17 mouse cellular contexts compared by ENCODE assay signal in genomic region chr1:186555441-186555975, GRCm38 (mm10).
A peak's percentile ranks its signal among the peaks of the same experiment; 100 is the strongest.
DNase-seq lines count a peak whose midpoint lies in the region; ATAC-seq and TF ChIP-seq lines count a peak whose summit lies in the region.
"Had no signal": no experiment of that assay in that cellular context is flagged by ENCODE, and none has a peak within 500 bp of the region (broad histone marks: within the 10 kb centered on the region; RNA-seq: fewer than 3 reads in every experiment).

No protein-coding gene starts in this region.

- peak; percentile 78 for ATAC-seq in heart, embryonic 14.5 days (ENCODE audit: insufficient number of reproducible peaks, insufficient read depth, low FRiP score, low read depth)
- peak; percentile 66 for ATAC-seq in lung, postnatal 0 days
- ATAC-seq in forebrain, embryonic 15.5 days (replicated peaks) = no peak
- ATAC-seq in megakaryocyte-erythroid progenitor cell, adult 5-6 weeks (replicated peaks; ENCODE audit: low FRiP score, low TSS enrichment, poor library complexity, severe bottlenecking) = no peak
- ATAC-seq: midbrain, embryonic 15.5 days had no signal

- TF ChIP-seq POLR2A in heart, adult 2 months (IDR thresholded peaks at IDR 0.05; ENCODE audit: insufficient read depth, low read depth, low read length) = no peak

- DNase-seq in heart, adult 18-20 months = peak; percentile 16 to 24
- DNase-seq in heart, postnatal 25 days (ENCODE audit: low spot score) = no peak
- DNase-seq in heart, adult 2 months = peak in 1 of 2 experiments; percentile 29
- DNase-seq in lung, postnatal 0 days (ENCODE audit: low spot score) = peak; percentile 41
- DNase-seq in neural tube, embryonic 10.5 days (ENCODE audit: extremely low spot score, low spot score) = no peak
- DNase-seq: adrenal gland, postnatal 10 days; cerebellum, adult 11-12 months; gastrocnemius, postnatal 25 days; kidney, adult 8-10 months; retina, postnatal 1 day; thymus, adult 18-20 months had no signal

- H3K79me2 ChIP-seq in heart, adult 2 months (replicated peaks; ENCODE audit: control insufficient read depth, insufficient read depth, low read length) = no peaks in the 10 kb centered on the region

- no peaks in the 10 kb centered on the region for H3K27me3 ChIP-seq in heart, adult 2 months (ENCODE audit: control insufficient read depth, insufficient read depth, low read length)
- H3K27me3 ChIP-seq in heart, embryonic 14.5 days (ENCODE audit: control insufficient read depth, insufficient read depth, low read length) = peaks cover 4% of the 10 kb centered on the region; the same call in 1 of the 2 replicates
- H3K27me3 ChIP-seq in lung, postnatal 0 days (replicated peaks; ENCODE audit: insufficient read depth, low read length) = no peaks in the 10 kb centered on the region
- no peaks in the 10 kb centered on the region for H3K27me3 ChIP-seq in forebrain, embryonic 15.5 days
- H3K27me3 ChIP-seq: midbrain, embryonic 15.5 days had no signal

- H3K4me1 ChIP-seq in heart, adult 2 months (ENCODE audit: control insufficient read depth, insufficient read depth, low read length) = no peaks in the 10 kb centered on the region
- H3K4me1 ChIP-seq in heart, embryonic 14.5 days (ENCODE audit: control insufficient read depth in 2 of 2, insufficient read depth in 2 of 2, low read length in 2 of 2) = peaks cover 6 to 14% of the 10 kb centered on the region in 2 experiments; a peak in 3 of 4 replicates
- peaks cover 6% of the 10 kb centered on the region; the same call in 1 of the 2 replicates for H3K4me1 ChIP-seq in lung, postnatal 0 days (ENCODE audit: insufficient read depth, low read depth, low read length)
- H3K4me1 ChIP-seq in forebrain, embryonic 15.5 days = no peaks in the 10 kb centered on the region
- H3K4me1 ChIP-seq: midbrain, embryonic 15.5 days had no signal

- peak overlapping the region; percentile 28 for H3K4me2 ChIP-seq in heart, embryonic 14.5 days (ENCODE audit: low read length)
- no peak overlapping the region for H3K4me2 ChIP-seq in lung, postnatal 0 days (replicated peaks; ENCODE audit: low read depth, low read length)
- no peak overlapping the region for H3K4me2 ChIP-seq in forebrain, embryonic 15.5 days (replicated peaks)
- H3K4me2 ChIP-seq: liver, embryonic 11.5 days; midbrain, embryonic 15.5 days had no signal

- WGBS in heart, adult 2 months = 19% methylated on average over 6 of the region's 6 CpGs
- WGBS in heart, embryonic 14.5 days = under 1% methylated on average over 6 of the region's 6 CpGs
- 16% methylated on average over 6 of the region's 6 CpGs for WGBS in lung, postnatal 0 days
- WGBS in forebrain, embryonic 15.5 days = 54% methylated on average over 6 of the region's 6 CpGs

- intact Hi-C loops in heart, postnatal 25 days (cut with DNase I) = no loop called here
- intact Hi-C loops in heart, adult 2 months (cut with DNase I) = no loop called here

- peak overlapping the region; percentile 16; the same call in 1 of the 2 replicates for H3K27ac ChIP-seq in heart, adult 2 months
- peak overlapping the region; percentile 18 to 69; a peak in 3 of 4 replicates for H3K27ac ChIP-seq in heart, embryonic 14.5 days (replicated peaks in 1 of 2; ENCODE audit: control insufficient read depth in 1 of 2, insufficient read depth in 1 of 2, low read depth in 2 of 2, low read length in 2 of 2)
- 0 out of 2 replicates have a peak overlapping the region, but pooled peaks have one; percentile 17 for H3K27ac ChIP-seq in lung, postnatal 0 days (ENCODE audit: low read length)
- H3K27ac ChIP-seq in forebrain, embryonic 15.5 days (replicated peaks) = no peak overlapping the region
- H3K27ac ChIP-seq: limb, embryonic 10.5 days; midbrain, embryonic 15.5 days had no signal

- no peaks in the 10 kb centered on the region for H3K36me3 ChIP-seq in heart, adult 2 months (ENCODE audit: control insufficient read depth, insufficient read depth, low read length)
- no peaks in the 10 kb centered on the region for H3K36me3 ChIP-seq in heart, embryonic 14.5 days (ENCODE audit: control insufficient read depth, insufficient read depth, low read length)
- no peaks in the 10 kb centered on the region for H3K36me3 ChIP-seq in lung, postnatal 0 days (ENCODE audit: insufficient read depth, low read length)
- H3K36me3 ChIP-seq in forebrain, embryonic 15.5 days = no peaks in the 10 kb centered on the region
- H3K36me3 ChIP-seq: limb, embryonic 10.5 days; midbrain, embryonic 15.5 days had no signal

- no peak overlapping the region for H3K4me3 ChIP-seq in heart, adult 2 months
- H3K4me3 ChIP-seq in heart, embryonic 14.5 days (ENCODE audit: control insufficient read depth in 1 of 2, insufficient read depth in 1 of 2, low read depth in 1 of 2, low read length in 2 of 2) = no peak overlapping the region
- no peak overlapping the region for H3K4me3 ChIP-seq in lung, postnatal 0 days (ENCODE audit: low read depth, low read length)
- H3K4me3 ChIP-seq in forebrain, embryonic 15.5 days = no peak overlapping the region
- H3K4me3 ChIP-seq: limb, embryonic 10.5 days; midbrain, embryonic 15.5 days had no signal

- no peaks in the 10 kb centered on the region for H3K9me3 ChIP-seq in heart, embryonic 14.5 days (ENCODE audit: control insufficient read depth, low read length)
- no peaks in the 10 kb centered on the region for H3K9me3 ChIP-seq in lung, postnatal 0 days (ENCODE audit: low read length)
- H3K9me3 ChIP-seq in forebrain, embryonic 15.5 days = no peaks in the 10 kb centered on the region
- H3K9me3 ChIP-seq: limb, embryonic 10.5 days; midbrain, embryonic 15.5 days had no signal

- no peak for TF ChIP-seq CTCF in heart, adult 2 months (IDR thresholded peaks at IDR 0.05)
- TF ChIP-seq CTCF in lung, postnatal 0 days (IDR thresholded peaks at IDR 0.05) = no peak

- TF ChIP-seq EP300 in heart, adult 2 months (IDR thresholded peaks at IDR 0.05; ENCODE audit: insufficient read depth, low read depth, low read length) = no peak
- TF ChIP-seq EP300 in lung, postnatal 0 days (IDR thresholded peaks at IDR 0.05) = no peak; the same call in none of the 2 replicates

- H3K9ac ChIP-seq in heart, adult 2 months (ENCODE audit: low read depth, low read length) = no peak overlapping the region
- H3K9ac ChIP-seq in heart, embryonic 14.5 days (ENCODE audit: low read length) = 0 out of 2 replicates have a peak overlapping the region, but pooled peaks have one; percentile 16
- H3K9ac ChIP-seq in lung, postnatal 0 days (replicated peaks; ENCODE audit: low read depth) = no peak overlapping the region
- no peak overlapping the region for H3K9ac ChIP-seq in forebrain, embryonic 15.5 days (replicated peaks)
- H3K9ac ChIP-seq: midbrain, embryonic 15.5 days had no signal

Comparison
In these comparisons a context has a peak if more than half of its experiments do, and no peak if none do; other contexts are left out.
1. DNase-seq: peak in heart, adult 18-20 months (2 of 2) and lung, postnatal 0 days (single experiment); none in heart, postnatal 25 days (single experiment) and neural tube, embryonic 10.5 days (single experiment).
2. ATAC-seq: peak in heart, embryonic 14.5 days (single experiment) and lung, postnatal 0 days (single experiment); none in forebrain, embryonic 15.5 days (single experiment) and megakaryocyte-erythroid progenitor cell, adult 5-6 weeks (single experiment).